Mouse (Mus musculus) gonadal fat pad, adult 2 months (tissue): ENCODE results near the gene Aprt. TPM values are rescaled to one million over a fixed set of nuclear protein-coding genes. Genes with fewer than 3 reads are reported as not detected.
"Not testable (repeated sequence)": the region's sequence is repeated elsewhere in the genome, so short reads cannot be mapped to it uniquely, and the experiment has no call there.

ENCODE experiments used
- DNase-seq: peaks from one replicate; pipeline ENCODE4 v3.0.0-alpha.2; 2012; ENCODE audit warnings: low read depth
- polyA plus RNA-seq: library from polyadenylated mRNA; depleted of rRNA; stranded (reverse); fragments of >200 nt; gene quantifications from 2 replicates; pipeline ENCODE4 v1.2.3, GENCODE M21; 2012

The Aprt gene
- polyA plus RNA-seq, 1 experiment = 42.2 TPM

- DNase-seq = no peak
These were observed 9.5 kb upstream of the Aprt start for GRCm38 (mm10) chr8:122586171-122586570.

- no peak for DNase-seq
These were observed 8.7 kb upstream of the Aprt start for GRCm38 (mm10) chr8:122585411-122585891.

GRCm38 (mm10) chr8:122584981-122585380 lies 8.3 kb upstream of the Aprt start:
- no peak for DNase-seq

- no peak for DNase-seq
These were observed 4.2 kb upstream of the Aprt start for GRCm38 (mm10) chr8:122580926-122581325.

- DNase-seq = no peak
These were observed 2.5 kb upstream of the Aprt start for GRCm38 (mm10) chr8:122579196-122579595.

- no peak for DNase-seq
These were observed 407 bp upstream of the Aprt start for GRCm38 (mm10) chr8:122577116-122577515.

GRCm38 (mm10) chr8:122575735-122576647 lies 718 bp downstream of the Aprt start:
- DNase-seq = no peak

GRCm38 (mm10) chr8:122575286-122575685 lies 1.4 kb downstream of the Aprt start:
- DNase-seq = no peak

- DNase-seq = no peak
These were observed 1.9 kb downstream of the Aprt start for GRCm38 (mm10) chr8:122574667-122575251.

GRCm38 (mm10) chr8:122574264-122574663 lies 2.4 kb downstream of the Aprt start:
- DNase-seq = no peak

- no peak for DNase-seq
These were observed 3.1 kb downstream of the Aprt start for GRCm38 (mm10) chr8:122573577-122573976.

GRCm38 (mm10) chr8:122573176-122573575 lies 3.5 kb downstream of the Aprt start:
- DNase-seq = not testable (repeated sequence)

- DNase-seq = no peak
These were observed 4.0 kb downstream of the Aprt start for GRCm38 (mm10) chr8:122572751-122573150.

- DNase-seq = no peak
These were observed 4.9 kb downstream of the Aprt start for GRCm38 (mm10) chr8:122571750-122572267.

- DNase-seq = no peak
These were observed 5.6 kb downstream of the Aprt start for GRCm38 (mm10) chr8:122571153-122571552.

GRCm38 (mm10) chr8:122569996-122570395 lies 6.7 kb downstream of the Aprt start:
- DNase-seq = no peak

GRCm38 (mm10) chr8:122569329-122569728 lies 7.4 kb downstream of the Aprt start:
- no peak for DNase-seq

GRCm38 (mm10) chr8:122568881-122569309 lies 7.8 kb downstream of the Aprt start:
- DNase-seq = no peak

- DNase-seq = no peak
These were observed 8.6 kb downstream of the Aprt start for GRCm38 (mm10) chr8:122568109-122568504.

GRCm38 (mm10) chr8:122567361-122568108 lies 9.2 kb downstream of the Aprt start, which contains the start of gene Cdt1:
Gene Cdt1 (plus strand): TSS chr8:122568015.
- DNase-seq = no peak

- no peak for DNase-seq
These were observed 9.9 kb downstream of the Aprt start for GRCm38 (mm10) chr8:122566766-122567165.
